Mouse (Mus musculus): ENCODE data around the gene Gm5799.
"Not testable (repeated sequence)": the region's sequence is repeated elsewhere in the genome, so short reads cannot be mapped to it uniquely, and the experiment has no call there.

Gene Gm5799

GRCm38 (mm10) chr14:43543276-43543675 lies at the start of gene Gm5799:
TSS of gene Gm5799 (plus strand) at chr14:43543576.
- not testable (repeated sequence) for DNase-seq (ENCODE audit: low spot score in 2 of 2)

GRCm38 (mm10) chr14:43531052-43532010 lies 12.0 kb upstream of the Gm5799 start:
- not testable (repeated sequence) for DNase-seq (ENCODE audit: low spot score in 2 of 2)

GRCm38 (mm10) chr14:43532011-43532383 lies 11.4 kb upstream of the Gm5799 start:
- not testable (repeated sequence) for DNase-seq (ENCODE audit: low spot score in 2 of 2)

GRCm38 (mm10) chr14:43532387-43532786 lies 11.0 kb upstream of the Gm5799 start:
- not testable (repeated sequence) for DNase-seq (ENCODE audit: low spot score in 2 of 2)

- DNase-seq (ENCODE audit: low spot score in 2 of 2) = not testable (repeated sequence)
Measured at GRCm38 (mm10) chr14:43538144-43538543, 5.2 kb upstream of the Gm5799 start.

GRCm38 (mm10) chr14:43546281-43546680 lies 2.9 kb downstream of the Gm5799 start:
- DNase-seq (ENCODE audit: low spot score in 2 of 2) = not testable (repeated sequence)

GRCm38 (mm10) chr14:43552271-43552670 lies 8.9 kb downstream of the Gm5799 start:
- DNase-seq (ENCODE audit: low spot score in 2 of 2) = not testable (repeated sequence)

- DNase-seq (ENCODE audit: low spot score in 2 of 2) = not testable (repeated sequence)
Measured at GRCm38 (mm10) chr14:43577969-43578368, 34.6 kb downstream of the Gm5799 start.

- not testable (repeated sequence) for DNase-seq (ENCODE audit: low spot score in 2 of 2)
Measured at GRCm38 (mm10) chr14:43579046-43579445, 35.7 kb downstream of the Gm5799 start, which contains the start of gene Gm17654. TSS of gene Gm17654 (minus strand) at chr14:43579146.

Measured in spleen, postnatal 36 days (tissue).